Mouse (Mus musculus) intestine, postnatal 0 days (tissue): ENCODE measurements around the gene Mast2. TPM values are rescaled to one million over a fixed set of nuclear protein-coding genes. Genes with fewer than 3 reads are reported as not detected.

Experiments
- ATAC-seq: fragments of 200-750 bp; cut with Nextera tagmentation; 2 replicates; pipeline ENCODE4 v1.8.0; 2017; ENCODE audit warnings: mild to moderate bottlenecking, moderate TSS enrichment, moderate library complexity
- H3K27ac ChIP-seq: fragments of 300-500 bp; sonication (generic); 2 replicates; pipeline ENCODE4 v1.5.1; 2014; ENCODE audit warnings: mild to moderate bottlenecking, low read depth, low read length, moderate library complexity
- H3K27me3 ChIP-seq: fragments of 300-500 bp; sonication (generic); replicated peaks from 2 replicates; pipeline ENCODE4 v1.6.1; 2014; ENCODE audit warnings: low read length, mixed read lengths; ENCODE audit not compliant: control insufficient read depth, insufficient read depth
- H3K36me3 ChIP-seq: fragments of 300-500 bp; sonication (generic); 2 replicates; pipeline ENCODE4 v1.6.1; 2014; ENCODE audit warnings: mild to moderate bottlenecking, moderate library complexity; ENCODE audit not compliant: control insufficient read depth, insufficient read depth
- H3K4me1 ChIP-seq: fragments of 300-500 bp; sonication (generic); replicated peaks from 2 replicates; pipeline ENCODE4 v1.6.1; 2014; ENCODE audit warnings: antibody characterized with exemption, low read length, mixed read lengths; ENCODE audit not compliant: control insufficient read depth, insufficient read depth
- H3K4me2 ChIP-seq: fragments of 300-500 bp; sonication (generic); replicated peaks from 2 replicates; pipeline ENCODE4 v1.6.1; 2014; ENCODE audit warnings: low read depth, mild to moderate bottlenecking, moderate library complexity
- H3K4me3 ChIP-seq: fragments of 300-500 bp; sonication (generic); 2 replicates; pipeline ENCODE4 v1.5.1; 2014; ENCODE audit warnings: low read depth, low read length
- H3K9ac ChIP-seq: fragments of 300-500 bp; sonication (generic); 2 replicates; pipeline ENCODE4 v1.6.1; 2014; ENCODE audit warnings: mild to moderate bottlenecking, low read depth, low read length
- H3K9me3 ChIP-seq: fragments of 300-500 bp; sonication (generic); 2 replicates; pipeline ENCODE4 v1.6.1; 2016; ENCODE audit warnings: mixed run types; ENCODE audit not compliant: control insufficient read depth
- CTCF ChIP-seq: sonication (generic); IDR thresholded peaks from 2 replicates; pipeline ENCODE4 v1.5.1; 2016; ENCODE audit warnings: low read depth, mild to moderate bottlenecking, control low read depth, antibody characterized with exemption, moderate library complexity
- WGBS: fragments of 180-500 bp; shearing (Covaris S2); extraction: QIAGEN DNeasy Blood & Tissue Kit; methylation state at CpG from one replicate; pipeline ENCODE4 v1.1.7; 2014; 5-methylcytosine and 5-hydroxymethylcytosine counted together
- polyA plus RNA-seq: library from polyadenylated mRNA; unstranded; fragments of >200 nt; fragmentation: Nextera tagmentation; extraction: Ambion mirVana; gene quantifications from 2 replicates; pipeline ENCODE4 v1.2.1, GENCODE M21; 2015

The Mast2 gene
- polyA plus RNA-seq, 1 experiment from 2014 or later, result 9.6 TPM

DNA sequence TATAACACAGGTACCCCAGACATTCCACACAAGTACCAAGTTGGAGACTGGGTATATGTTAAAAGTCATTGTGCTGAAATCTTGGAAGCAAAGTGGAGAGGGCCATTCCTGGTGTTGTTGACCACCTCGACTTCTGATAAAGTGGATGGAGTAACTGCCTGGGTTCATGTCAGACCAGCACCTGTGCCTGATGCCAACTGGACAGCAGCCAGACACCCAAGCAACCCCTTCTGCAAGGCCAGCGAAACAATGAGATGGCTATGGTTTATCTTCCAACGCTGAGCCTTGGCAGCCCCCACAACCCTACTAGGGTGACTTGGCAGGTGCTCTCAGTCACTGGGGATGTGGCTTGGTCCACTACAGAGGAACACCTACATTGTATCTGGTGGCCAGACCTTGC is 42.8 kb downstream of the Mast2 start:
- no peak for ATAC-seq
- Histone ChIP-seq H3K4me3 (no peak overlapping the region), H3K36me3 (peaks cover 4% of the 10 kb centered on the region; the same call in 1 of the 2 replicates), H3K9me3 (no peaks in the 10 kb centered on the region), H3K4me2 (no peak overlapping the region), H3K27ac (no peak overlapping the region), H3K27me3 (no peaks in the 10 kb centered on the region), H3K9ac (no peak overlapping the region), H3K4me1 (no peaks in the 10 kb centered on the region)
- WGBS, result 86% methylated on average over 3 of the region's 3 CpGs
- TF ChIP-seq CTCF, result no peak

GRCm38 (mm10) chr4:116412993-116413392 is 51.0 kb downstream of the Mast2 start:
- TF ChIP-seq CTCF, result no peak
- 0 out of 2 replicates have a peak overlapping the region, but pooled peaks have one; percentile 10 for H3K27ac ChIP-seq
- no peak overlapping the region for H3K4me3 ChIP-seq
- no peak for ATAC-seq
- H3K4me2 ChIP-seq, result no peak overlapping the region
- no peaks in the 10 kb centered on the region for H3K27me3 ChIP-seq
- WGBS, result 16% methylated on average over 1 of the region's 1 CpGs
- H3K9me3 ChIP-seq, result no peaks in the 10 kb centered on the region
- no peaks in the 10 kb centered on the region for H3K36me3 ChIP-seq
- H3K4me1 ChIP-seq, result peaks cover 6% of the 10 kb centered on the region; the same call in 1 of the 2 replicates
- H3K9ac ChIP-seq, result no peak overlapping the region

GRCm38 (mm10) chr4:116411401-116411800 is 52.6 kb downstream of the Mast2 start:
- Histone ChIP-seq H3K4me2 (no peak overlapping the region), H3K9ac (no peak overlapping the region), H3K9me3 (no peaks in the 10 kb centered on the region), H3K27me3 (no peaks in the 10 kb centered on the region), H3K4me3 (no peak overlapping the region), H3K36me3 (no peaks in the 10 kb centered on the region), H3K27ac (no peak overlapping the region), H3K4me1 (peaks cover 6% of the 10 kb centered on the region; the same call in 1 of the 2 replicates)
- no peak for ATAC-seq
- no peak for TF ChIP-seq CTCF

DNA sequence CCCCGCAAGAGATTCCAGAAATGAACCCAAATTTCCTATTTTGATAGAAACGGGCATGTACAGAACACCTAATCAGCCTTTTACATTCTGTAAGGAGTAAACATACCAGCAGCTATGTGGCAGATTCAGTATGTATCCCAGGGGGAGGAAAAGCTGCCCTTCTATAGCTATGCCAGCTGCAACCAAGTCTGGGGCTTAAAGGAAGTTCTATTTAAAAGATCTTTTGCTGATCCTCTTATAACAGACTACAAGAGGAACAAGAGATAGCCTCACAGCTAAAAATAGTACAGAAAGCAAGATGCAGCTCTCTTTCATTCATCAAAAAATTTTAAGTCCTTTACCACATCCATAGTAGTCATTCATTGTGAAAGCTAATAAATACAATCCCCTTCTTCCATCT is 57.3 kb downstream of the Mast2 start:
- no peaks in the 10 kb centered on the region for H3K36me3 ChIP-seq
- H3K9me3 ChIP-seq, result no peaks in the 10 kb centered on the region
- no peak overlapping the region for H3K27ac ChIP-seq
- no peak for TF ChIP-seq CTCF
- no peaks in the 10 kb centered on the region for H3K4me1 ChIP-seq
- 78% methylated on average over 2 of the region's 2 CpGs for WGBS
- H3K4me2 ChIP-seq, result no peak overlapping the region
- H3K9ac ChIP-seq, result no peak overlapping the region
- no peaks in the 10 kb centered on the region for H3K27me3 ChIP-seq
- no peak overlapping the region for H3K4me3 ChIP-seq
- ATAC-seq, result no peak

- peak overlapping the region; percentile 14; the same call in 1 of the 2 replicates for H3K4me3 ChIP-seq
- ATAC-seq, result no peak
- H3K27ac ChIP-seq, result no peak overlapping the region
- no peaks in the 10 kb centered on the region for H3K4me1 ChIP-seq
- no peak for TF ChIP-seq CTCF
- no peaks in the 10 kb centered on the region for H3K36me3 ChIP-seq
- H3K9me3 ChIP-seq, result no peaks in the 10 kb centered on the region
- peak overlapping the region; percentile 45 for H3K4me2 ChIP-seq
- WGBS, result 32% methylated on average over 8 of the region's 8 CpGs
- no peaks in the 10 kb centered on the region for H3K27me3 ChIP-seq
- no peak overlapping the region for H3K9ac ChIP-seq
Measured at GRCm38 (mm10) chr4:116405955-116406351, 58.0 kb downstream of the Mast2 start.

GRCm38 (mm10) chr4:116405276-116405954 is 58.6 kb downstream of the Mast2 start:
- WGBS, result 35% methylated on average over 7 of the region's 7 CpGs
- H3K4me2 ChIP-seq, result peak overlapping the region; percentile 45
- H3K27me3 ChIP-seq, result no peaks in the 10 kb centered on the region
- no peaks in the 10 kb centered on the region for H3K9me3 ChIP-seq
- H3K27ac ChIP-seq, result no peak overlapping the region
- no peaks in the 10 kb centered on the region for H3K4me1 ChIP-seq
- 0 out of 2 replicates have a peak, but pooled peaks have one; percentile 53 for ATAC-seq
- no peak overlapping the region for H3K9ac ChIP-seq
- H3K36me3 ChIP-seq, result no peaks in the 10 kb centered on the region
- H3K4me3 ChIP-seq, result peak overlapping the region; percentile 14; the same call in 1 of the 2 replicates
- TF ChIP-seq CTCF, result no peak

DNA sequence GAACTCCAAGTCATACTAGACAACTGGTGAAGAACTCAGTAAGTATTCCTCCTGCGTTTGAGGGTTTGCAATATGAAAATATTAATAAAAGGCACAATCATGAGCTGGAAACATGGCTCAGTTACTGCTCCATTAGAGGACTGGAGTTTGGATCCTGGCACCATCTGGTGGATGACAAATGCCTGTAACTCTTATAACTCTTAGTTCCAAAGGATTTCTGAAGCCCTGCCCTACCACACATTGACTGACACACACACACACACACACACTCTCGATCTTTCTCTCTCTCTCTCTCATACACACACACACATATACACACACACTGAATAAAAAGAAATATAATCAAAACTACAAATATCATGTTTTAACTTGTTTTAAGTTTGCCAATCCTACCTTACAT is 60.1 kb downstream of the Mast2 start:
- peak; percentile 57 for TF ChIP-seq CTCF
- WGBS, result 77% methylated on average over 2 of the region's 2 CpGs
- Histone ChIP-seq H3K27me3 (no peaks in the 10 kb centered on the region), H3K27ac (no peak overlapping the region), H3K9me3 (no peaks in the 10 kb centered on the region), H3K36me3 (no peaks in the 10 kb centered on the region), H3K4me1 (no peaks in the 10 kb centered on the region), H3K9ac (no peak overlapping the region), H3K4me3 (no peak overlapping the region), H3K4me2 (no peak overlapping the region)
- no peak for ATAC-seq
